Comparison of ENCODE assay signal across 22 mouse cellular contexts in the genomic region with DNA sequence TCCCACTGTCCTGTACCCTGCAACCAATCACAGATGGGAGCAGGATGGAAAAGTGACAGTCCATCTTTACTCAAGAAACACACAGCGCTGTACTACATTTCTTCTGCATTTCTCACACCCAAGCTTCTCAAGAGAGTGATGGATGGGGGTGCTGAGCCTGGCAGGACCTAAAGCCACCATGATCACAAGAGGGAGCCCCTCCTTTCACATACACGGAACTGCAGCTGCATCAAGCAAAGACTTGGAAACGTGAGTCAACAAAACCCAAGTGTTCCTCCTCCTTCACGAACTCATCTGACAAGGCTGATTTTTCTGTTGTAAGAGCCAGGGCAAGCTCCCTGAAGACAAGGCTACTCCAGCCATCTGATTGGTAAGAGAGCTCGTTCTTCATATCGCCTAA.
DNase-seq lines count a peak whose midpoint lies in the region; ATAC-seq lines count a peak whose summit lies in the region.
"Had no signal": no experiment of that assay in that cellular context is flagged by ENCODE, and none has a peak within 500 bp of the region (broad histone marks: within the 10 kb centered on the region; RNA-seq: fewer than 3 reads in every experiment).

No protein-coding gene starts in this region.

- no peak overlapping the region for H3K9ac ChIP-seq in forebrain, embryonic 14.5 days (ENCODE audit: low read length)
- H3K9ac ChIP-seq: forebrain, embryonic 15.5 days; heart, embryonic 12.5 days; heart, embryonic 15.5 days; hindbrain, embryonic 13.5 days had no signal

- no peaks in the 10 kb centered on the region for H3K27me3 ChIP-seq in forebrain, embryonic 14.5 days (replicated peaks; ENCODE audit: control insufficient read depth, insufficient read depth, low read length)
- H3K27me3 ChIP-seq: forebrain, embryonic 15.5 days; heart, embryonic 12.5 days; heart, embryonic 15.5 days; hindbrain, embryonic 13.5 days had no signal

- no peaks in the 10 kb centered on the region for H3K36me3 ChIP-seq in forebrain, embryonic 14.5 days (ENCODE audit: control insufficient read depth, insufficient read depth, low read length)
- H3K36me3 ChIP-seq: forebrain, embryonic 10.5 days; forebrain, embryonic 15.5 days; heart, embryonic 12.5 days; heart, embryonic 15.5 days; hindbrain, embryonic 10.5 days; hindbrain, embryonic 13.5 days had no signal

- peaks cover 3% of the 10 kb centered on the region; the same call in 1 of the 2 replicates for H3K9me3 ChIP-seq in forebrain, embryonic 14.5 days (replicated peaks; ENCODE audit: control insufficient read depth, low read length)
- H3K9me3 ChIP-seq: forebrain, embryonic 10.5 days; forebrain, embryonic 15.5 days; heart, embryonic 12.5 days; heart, embryonic 15.5 days had no signal

- intact Hi-C loops in left cerebral cortex, postnatal 14 days (cut with DNase I), result no loop called here
- intact Hi-C loops in left cerebral cortex, postnatal 25 days (cut with DNase I), result no loop called here

- 84% methylated on average over 6 of the region's 6 CpGs for WGBS in forebrain, embryonic 14.5 days

- H3K4me1 ChIP-seq in forebrain, embryonic 14.5 days (ENCODE audit: control insufficient read depth, insufficient read depth, low read length), result no peaks in the 10 kb centered on the region
- H3K4me1 ChIP-seq: forebrain, embryonic 10.5 days; forebrain, embryonic 15.5 days; heart, embryonic 12.5 days; heart, embryonic 15.5 days; hindbrain, embryonic 10.5 days; hindbrain, embryonic 13.5 days had no signal

- peak; percentile 65 for DNase-seq in heart, adult 11 months
- DNase-seq in heart, adult 9 months (ENCODE audit: low spot score in 2 of 2), result no peak
- peak; percentile 45 to 46 for DNase-seq in thymus, postnatal 10 days (ENCODE audit: low spot score in 2 of 2)
- peak; percentile 22 to 51 for DNase-seq in thymus, postnatal 36 days
- no peak for DNase-seq in forebrain, embryonic 14.5 days (ENCODE audit: low spot score)
- DNase-seq in left cerebral cortex, postnatal 14 days (ENCODE audit: low spot score in 2 of 2), result no peak
- no peak for DNase-seq in left cerebral cortex, postnatal 25 days (ENCODE audit: low spot score in 2 of 2)
- DNase-seq: adrenal gland, adult 8-10 months; adrenal gland, postnatal 25 days; cerebellum, adult 18-20 months; cerebellum, adult 9-10 months; gastrocnemius, postnatal 25 days; heart, postnatal 10 days; heart, postnatal 36 days had no signal

- no peak overlapping the region for H3K27ac ChIP-seq in forebrain, embryonic 14.5 days (ENCODE audit: low read depth, low read length)
- H3K27ac ChIP-seq: forebrain, embryonic 10.5 days; forebrain, embryonic 15.5 days; heart, embryonic 15.5 days; hindbrain, embryonic 10.5 days; hindbrain, embryonic 13.5 days had no signal

- ATAC-seq in forebrain, embryonic 14.5 days, result no peak
- ATAC-seq: activated CD4-positive, CD25-positive, alpha-beta regulatory T cell, adult 4 months; forebrain, embryonic 15.5 days; hindbrain, embryonic 16.5 days had no signal

- no peak overlapping the region for H3K4me2 ChIP-seq in forebrain, embryonic 14.5 days (ENCODE audit: low read length)
- H3K4me2 ChIP-seq: forebrain, embryonic 15.5 days; heart, embryonic 12.5 days; heart, embryonic 15.5 days; hindbrain, embryonic 13.5 days had no signal

- no peak overlapping the region for H3K4me3 ChIP-seq in forebrain, embryonic 14.5 days (ENCODE audit: low read depth, low read length)
- H3K4me3 ChIP-seq: forebrain, embryonic 10.5 days; forebrain, embryonic 15.5 days; heart, embryonic 12.5 days; heart, embryonic 15.5 days; hindbrain, embryonic 10.5 days; hindbrain, embryonic 13.5 days had no signal

Comparison
In these comparisons a context has a peak if more than half of its experiments do, and no peak if none do; other contexts are left out.
1. DNase-seq: peak in heart, adult 11 months (single experiment), thymus, postnatal 10 days (2 of 2) and thymus, postnatal 36 days (2 of 2); none in heart, adult 9 months (0 of 2), forebrain, embryonic 14.5 days (single experiment), left cerebral cortex, postnatal 14 days (0 of 2) and left cerebral cortex, postnatal 25 days (0 of 2).